Mouse (Mus musculus) liver (tissue): ENCODE results near the gene Cacnb1.

Experiments used
- DNase-seq: peaks from one replicate; pipeline ENCODE4 v3.0.0-alpha.2; 2020; ENCODE audit warnings: mixed read lengths

Cacnb1 gene

DNA sequence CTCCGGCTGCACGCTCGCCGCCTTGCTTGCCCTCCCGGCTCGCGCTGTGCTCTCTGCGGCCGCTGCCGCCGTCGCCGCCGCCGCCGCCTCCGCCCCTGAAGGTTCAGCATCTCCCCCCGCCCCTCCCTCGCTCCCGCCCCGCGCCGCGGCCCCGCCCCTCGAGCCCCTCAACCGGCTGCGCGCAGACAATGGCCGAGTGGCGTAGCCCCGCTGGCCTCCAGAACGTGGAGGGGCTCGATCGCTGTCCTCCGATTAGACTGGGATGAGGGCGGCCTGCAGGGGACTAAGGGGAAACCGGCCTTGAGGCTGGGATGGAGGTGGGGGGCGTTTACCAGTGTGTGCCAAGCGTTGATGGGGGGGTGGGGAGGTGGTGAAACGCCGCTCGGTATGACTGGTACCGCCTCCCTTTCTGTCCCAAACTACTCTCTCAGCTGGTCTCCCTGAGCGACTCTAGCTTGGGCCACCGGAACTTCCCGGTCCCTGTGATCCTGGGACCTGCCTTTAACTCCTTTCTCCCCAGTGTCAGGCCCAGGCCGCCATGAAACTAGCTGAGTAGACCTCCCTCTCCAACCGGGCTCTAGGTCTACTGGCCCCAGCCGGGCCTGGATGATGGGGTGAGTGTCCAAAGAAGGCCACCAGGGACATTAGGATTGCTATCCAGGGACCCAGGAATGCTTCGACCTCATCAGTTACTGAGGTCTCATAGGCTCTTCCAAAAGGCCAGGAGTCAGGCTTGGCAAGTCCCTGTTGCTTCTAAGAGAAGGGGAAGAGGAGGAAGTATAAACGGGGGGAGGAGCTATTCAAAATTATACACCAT is at the start of gene Cacnb1:
Gene Cacnb1, minus strand, starts transcription at position 480 of the 817 bp plus-strand sequence.
- DNase-seq = peak; percentile 73

- no peak for DNase-seq
Measured at GRCm38 (mm10) chr11:98067255-98067654, 44.4 kb upstream of the Cacnb1 start.

- DNase-seq = no peak
Measured at GRCm38 (mm10) chr11:98066201-98066600, 43.4 kb upstream of the Cacnb1 start.

DNA sequence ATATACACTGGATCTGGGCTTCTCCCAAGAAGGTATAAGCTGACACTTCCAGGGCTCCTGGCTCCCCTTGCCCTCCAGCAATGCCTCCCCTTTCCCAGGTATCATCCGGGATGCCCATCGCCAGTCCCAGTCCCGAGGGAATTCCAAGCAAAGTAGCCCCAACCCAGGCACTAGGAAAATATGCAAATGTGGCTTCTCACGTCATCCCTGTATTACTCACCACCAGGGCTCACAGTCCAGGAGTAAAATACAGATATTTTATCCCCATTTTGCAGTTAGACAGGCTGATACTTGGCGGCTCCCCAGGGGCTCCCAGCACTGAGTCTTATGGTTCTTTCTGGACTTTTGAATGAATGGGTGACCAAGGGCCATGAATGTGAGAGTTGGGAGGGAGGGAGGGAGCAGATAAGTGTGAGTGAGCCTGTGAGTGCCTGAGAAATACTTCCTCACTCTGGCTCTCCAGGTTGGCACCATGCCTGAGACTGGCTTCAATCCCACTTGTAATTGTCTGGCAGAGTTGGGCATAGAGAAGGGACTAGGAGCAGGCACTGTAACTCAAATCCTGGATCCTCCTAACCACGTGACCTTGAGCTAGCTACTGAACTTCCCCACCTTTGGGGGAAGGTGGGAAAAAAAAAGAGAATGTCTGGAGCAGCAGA is 39.2 kb upstream of the Cacnb1 start:
- no peak for DNase-seq

DNA sequence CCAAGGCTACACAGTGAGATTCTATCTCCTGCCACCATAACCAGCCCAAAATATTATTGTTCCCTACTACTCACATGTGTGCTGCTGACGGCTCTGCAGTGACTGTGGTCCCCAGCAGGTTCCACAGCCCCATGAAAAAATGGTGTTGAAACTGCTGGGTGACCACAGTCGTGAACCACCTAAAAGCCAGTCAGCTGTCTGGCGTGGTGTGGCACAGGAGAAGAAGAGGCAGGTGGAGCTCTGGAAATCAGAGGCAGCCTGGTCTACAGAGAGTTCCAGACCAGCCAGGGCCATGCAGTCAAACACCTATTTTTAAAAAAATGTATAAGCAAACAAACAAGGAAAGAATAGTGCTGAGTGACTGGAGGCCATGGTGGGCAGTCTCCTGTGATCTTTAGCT is 38.6 kb upstream of the Cacnb1 start:
- no peak for DNase-seq

DNA sequence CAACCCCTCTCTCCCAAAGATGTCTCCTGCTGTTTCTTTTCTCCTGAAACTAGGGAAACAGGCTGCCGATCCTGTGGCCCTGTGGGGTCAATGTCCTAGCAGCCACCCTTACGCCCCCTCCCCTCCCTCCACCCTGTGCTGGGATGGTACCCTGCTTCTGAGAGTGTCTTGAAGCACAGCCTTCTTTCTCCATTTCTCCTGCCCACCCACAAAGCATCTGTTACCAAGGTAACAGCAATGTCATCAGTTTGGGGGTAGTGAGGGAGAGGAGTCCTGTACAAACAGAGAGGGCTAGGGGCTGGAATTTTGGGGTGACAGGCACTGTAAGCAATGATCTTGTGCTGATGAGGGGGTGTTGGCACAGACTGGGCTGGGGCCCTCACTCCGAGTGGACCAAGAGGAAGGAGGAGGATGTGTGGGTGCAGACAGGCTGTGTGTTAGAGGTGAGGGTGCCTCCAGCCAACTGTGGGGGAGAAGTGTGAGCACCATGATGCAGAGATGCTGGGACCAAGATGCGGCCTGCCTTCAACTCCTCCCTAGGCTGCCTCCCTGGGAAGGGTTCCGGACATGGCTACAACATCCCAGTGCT is 37.4 kb upstream of the Cacnb1 start:
- DNase-seq = no peak

- DNase-seq = no peak
Measured at GRCm38 (mm10) chr11:98059662-98060061, 36.8 kb upstream of the Cacnb1 start.

DNA sequence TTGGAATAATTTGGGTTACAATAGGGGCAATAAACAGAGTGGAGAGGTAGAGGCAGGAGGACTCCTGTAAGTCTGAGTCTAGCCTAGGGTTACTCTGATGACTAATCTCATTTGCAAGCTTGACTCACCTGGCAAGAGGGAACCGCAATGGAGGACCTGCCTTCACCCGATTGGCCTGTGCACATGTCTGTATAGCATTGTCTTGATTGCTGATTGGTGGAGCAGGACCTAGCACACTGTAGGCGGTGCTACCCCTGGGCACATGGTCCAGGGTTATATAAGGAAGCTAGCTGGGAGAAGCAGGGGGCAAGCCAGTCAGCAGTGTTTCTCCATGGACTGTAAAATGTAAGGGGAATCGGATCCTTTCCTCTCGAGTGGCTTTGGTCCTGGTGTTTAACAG is 35.2 kb upstream of the Cacnb1 start:
- no peak for DNase-seq

DNA sequence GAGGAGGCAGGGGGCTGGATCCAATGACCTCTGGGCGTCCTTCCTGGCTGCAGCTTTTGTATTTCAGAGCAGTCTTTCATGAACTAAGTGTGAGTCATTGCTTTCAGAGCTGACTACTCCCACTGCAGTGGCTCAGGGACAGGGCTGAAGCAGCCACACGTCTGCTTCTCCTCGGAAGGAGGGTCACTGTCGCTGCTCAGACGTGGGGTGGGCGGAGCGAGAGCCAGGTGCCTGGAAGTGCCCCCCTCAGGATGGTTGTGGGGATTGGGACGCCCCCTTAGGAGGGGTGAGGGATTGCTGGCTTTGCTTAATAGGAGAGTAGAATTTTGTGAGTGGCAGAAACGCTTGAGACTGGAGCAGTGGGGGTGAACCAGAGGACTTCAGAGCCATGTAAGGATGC is 34.6 kb upstream of the Cacnb1 start:
- no peak for DNase-seq

- DNase-seq = peak; percentile 69
Measured at GRCm38 (mm10) chr11:98052989-98053834, 30.4 kb upstream of the Cacnb1 start, which contains the start of gene Stac2. Stac2 (minus strand) TSS chr11:98053462.

DNA sequence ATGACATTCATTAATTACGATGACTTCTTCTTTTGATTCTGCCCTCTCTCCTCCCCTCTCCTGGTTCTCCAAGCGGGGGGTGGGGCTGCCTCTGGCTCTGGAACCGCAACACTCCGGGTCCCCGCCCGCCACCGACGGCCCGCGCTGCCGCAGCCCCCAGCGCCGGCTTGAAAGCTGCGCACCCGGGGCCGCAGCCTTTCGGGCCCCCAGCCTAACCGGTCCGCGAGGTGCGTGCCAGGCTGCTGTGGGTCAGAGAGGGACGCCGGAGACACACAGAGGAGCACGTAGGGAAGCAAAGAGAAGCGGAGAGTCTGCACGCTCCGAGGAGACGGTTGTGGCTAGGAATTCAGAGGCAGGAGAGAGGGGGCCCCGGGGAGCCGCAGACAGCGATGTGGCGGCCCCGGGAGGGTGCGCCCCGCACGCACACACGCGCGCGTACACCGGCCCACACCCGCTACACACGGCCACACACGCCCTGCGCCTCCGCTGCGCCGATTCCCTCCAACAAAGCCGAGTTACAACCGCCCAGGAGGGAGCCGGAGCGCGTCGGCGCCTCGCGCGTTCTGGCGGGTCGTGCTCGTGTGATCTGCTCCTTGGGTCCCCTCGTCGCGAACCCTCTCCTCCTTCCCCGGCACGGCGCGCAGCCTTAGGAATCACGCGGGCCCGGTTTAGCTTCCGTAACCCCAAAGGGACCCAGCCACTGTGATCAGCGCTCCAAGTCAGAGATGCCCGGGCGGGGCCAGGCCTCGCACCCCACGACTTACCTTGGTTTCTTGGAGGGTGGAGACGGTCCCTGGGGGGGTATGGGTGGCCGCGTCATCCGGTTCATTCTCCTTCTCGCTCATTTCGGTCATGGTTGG is 29.5 kb upstream of the Cacnb1 start:
- no peak for DNase-seq

DNA sequence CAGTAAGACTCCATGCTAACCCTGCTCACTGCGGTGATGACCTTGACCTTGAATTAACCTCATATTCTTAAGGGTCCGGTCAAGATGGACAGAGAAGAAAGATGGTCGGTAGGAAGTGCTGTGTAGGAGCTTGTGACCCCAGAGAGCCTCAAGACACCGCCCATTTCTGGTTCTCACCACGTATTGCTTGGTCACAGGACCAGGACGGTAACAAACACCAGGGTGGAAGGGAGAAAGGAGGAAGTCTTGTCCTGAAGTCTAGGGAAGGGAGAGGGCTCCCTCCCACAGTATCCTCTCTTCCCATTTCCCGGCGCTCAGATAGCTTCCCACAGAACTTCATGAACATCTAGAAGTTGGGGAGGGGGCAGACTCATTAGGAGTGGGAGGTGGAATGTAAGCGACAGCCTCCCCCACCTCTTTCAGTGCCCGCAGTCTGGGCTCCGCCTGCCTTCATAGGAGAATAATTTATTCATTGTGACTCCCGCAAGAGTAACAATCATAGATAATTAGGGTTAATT is 28.8 kb upstream of the Cacnb1 start:
- DNase-seq = no peak

DNA sequence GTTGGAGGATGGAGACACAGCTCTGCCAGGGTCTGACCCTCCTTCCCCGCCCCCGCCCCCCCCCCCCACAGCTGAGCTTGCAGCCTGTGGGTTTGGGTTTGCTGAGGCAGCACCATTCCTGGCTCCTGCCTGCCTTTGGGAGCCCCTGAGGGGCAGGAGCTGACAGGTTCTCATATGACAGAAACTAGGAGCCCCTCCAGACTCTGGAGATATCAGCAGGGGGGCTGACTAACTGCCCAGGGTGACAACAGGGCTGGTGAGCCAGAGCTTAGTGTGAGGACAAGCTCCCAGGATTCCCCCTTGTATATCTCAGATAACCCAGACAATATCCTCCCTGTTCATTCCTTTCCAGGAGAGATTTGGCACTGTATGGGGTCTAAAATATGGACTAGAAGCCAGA is 28.1 kb upstream of the Cacnb1 start:
- no peak for DNase-seq

- no peak for DNase-seq
Measured at GRCm38 (mm10) chr11:98050520-98050815, 27.6 kb upstream of the Cacnb1 start.

DNA sequence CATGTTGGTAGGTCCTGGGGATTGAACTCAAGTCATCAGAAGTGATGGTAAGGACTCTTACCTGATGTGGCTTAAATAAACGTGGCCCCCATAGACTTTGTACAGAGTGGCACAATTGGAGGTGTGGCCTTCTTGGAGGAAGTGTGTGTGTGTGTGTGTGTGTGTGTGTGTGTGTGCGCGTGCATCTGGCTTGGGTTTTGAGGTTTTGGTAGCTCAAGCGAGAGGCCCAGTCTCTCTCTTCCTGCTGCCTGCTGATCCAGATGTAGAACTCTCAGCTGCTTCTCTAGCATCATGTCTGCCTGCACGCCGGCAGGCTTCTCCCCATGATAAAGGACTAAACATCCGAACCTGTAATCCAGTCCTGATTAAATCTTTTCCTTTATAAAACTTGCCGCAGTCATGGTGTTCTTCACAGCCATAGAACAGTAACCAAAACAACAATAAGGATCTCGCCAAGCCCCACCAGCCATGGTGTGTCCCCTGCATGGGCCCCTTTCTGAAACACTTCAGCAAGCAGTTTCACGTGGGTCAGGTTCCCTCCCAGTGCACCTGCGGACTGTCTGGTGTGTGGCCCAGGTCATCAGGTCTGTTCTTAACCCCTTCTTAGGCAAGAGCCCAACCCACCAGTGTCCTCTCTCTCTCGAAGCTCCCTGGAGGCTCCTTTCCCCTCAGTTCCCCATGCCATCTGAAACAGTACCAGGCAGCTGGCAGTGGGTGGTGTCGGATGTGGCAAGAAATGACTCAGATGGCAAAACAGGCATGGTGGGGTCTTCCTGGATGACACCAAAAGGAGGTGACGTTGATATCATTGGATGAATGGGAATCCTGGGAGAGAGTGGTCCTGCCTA is 27.1 kb upstream of the Cacnb1 start:
- DNase-seq = no peak

DNA sequence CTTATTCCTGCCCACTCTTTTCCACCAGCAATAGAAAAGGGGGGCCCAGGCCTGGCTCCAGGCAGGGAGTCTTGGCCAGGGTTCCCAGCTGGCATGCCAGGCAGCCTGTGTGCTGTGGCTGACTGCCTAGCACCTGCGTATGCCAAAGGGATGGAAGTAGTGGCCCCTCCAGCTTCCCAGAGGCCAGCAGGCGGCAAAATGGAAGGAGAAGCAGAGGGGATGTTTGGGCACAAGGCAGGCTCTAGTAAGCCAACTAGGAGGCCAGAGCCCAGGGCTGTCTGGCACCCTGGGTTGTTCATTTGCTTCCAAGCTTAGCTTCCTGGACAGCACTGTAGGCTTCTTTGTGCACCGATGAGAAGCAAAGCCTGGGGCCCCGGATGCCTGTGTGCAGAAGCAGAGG is 24.9 kb upstream of the Cacnb1 start:
- DNase-seq = no peak

DNA sequence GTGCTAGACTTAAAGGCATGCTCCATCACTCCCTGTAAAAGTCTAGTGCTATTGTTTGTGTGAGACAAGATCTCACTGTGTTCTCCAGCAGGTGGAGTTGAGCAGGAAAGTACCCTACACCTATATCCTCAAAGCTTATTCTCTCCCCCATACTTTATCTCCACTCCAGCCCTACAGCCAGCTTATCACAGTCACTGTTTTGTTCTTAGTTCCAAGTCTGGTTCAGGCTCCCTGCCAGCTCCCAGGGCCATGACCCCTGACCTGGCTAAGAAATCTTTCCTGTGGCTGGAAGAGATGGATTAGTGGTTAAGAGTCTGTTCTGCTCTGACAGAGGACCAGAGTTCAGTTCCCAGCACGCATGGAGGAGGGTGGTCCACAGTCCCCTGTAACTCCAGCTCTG is 23.6 kb upstream of the Cacnb1 start:
- no peak for DNase-seq

- no peak for DNase-seq
Measured at GRCm38 (mm10) chr11:98045596-98045995, 22.8 kb upstream of the Cacnb1 start.

GRCm38 (mm10) chr11:98044074-98044473 is 21.2 kb upstream of the Cacnb1 start:
- no peak for DNase-seq

DNA sequence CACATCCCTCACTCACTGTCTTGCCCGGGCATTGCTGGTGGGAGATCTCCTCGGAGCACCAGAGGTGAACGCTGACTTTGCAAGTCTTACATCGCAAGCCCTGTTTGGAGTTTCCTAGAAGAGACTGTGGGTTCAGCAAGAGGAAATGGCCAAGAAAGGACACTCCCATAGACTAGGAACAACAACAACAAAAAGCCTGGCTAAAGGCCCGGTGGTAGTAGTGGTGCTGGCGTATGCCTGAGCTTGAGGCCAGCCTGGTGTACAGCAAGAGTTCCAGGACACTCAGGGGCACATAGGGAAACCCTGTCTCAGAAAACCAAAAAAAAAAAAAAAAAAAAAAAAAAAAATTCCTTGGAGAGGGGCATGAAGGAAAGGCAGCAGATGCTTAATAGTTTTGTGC is 19.9 kb upstream of the Cacnb1 start:
- no peak for DNase-seq

GRCm38 (mm10) chr11:98040975-98041374 is 18.1 kb upstream of the Cacnb1 start:
- no peak for DNase-seq
